29 mouse cellular contexts compared by ENCODE assay signal in genomic region chr16:32441432-32441831, GRCm38 (mm10). TPM values are rescaled to one million over a fixed set of nuclear protein-coding genes. Genes with fewer than 3 reads are reported as not detected.
"Had no signal": no experiment of that assay in that cellular context is flagged by ENCODE, and none has a peak within 500 bp of the region (broad histone marks: within the 10 kb centered on the region; RNA-seq: fewer than 3 reads in every experiment).

No protein-coding gene starts in this region.

- H3K9ac ChIP-seq: kidney, embryonic 15.5 days; limb, embryonic 12.5 days; limb, embryonic 15.5 days; lung, embryonic 15.5 days; midbrain, embryonic 13.5 days; neural tube, embryonic 13.5 days had no signal

- H3K4me2 ChIP-seq: kidney, embryonic 15.5 days; limb, embryonic 12.5 days; limb, embryonic 15.5 days; lung, embryonic 15.5 days; midbrain, embryonic 13.5 days; neural tube, embryonic 13.5 days had no signal

- ATAC-seq: midbrain, embryonic 13.5 days; midbrain, embryonic 16.5 days had no signal

- DNase-seq: kidney, adult 8-10 months; kidney, postnatal 10 days; kidney, postnatal 36 days; left cerebral cortex, postnatal 4 days; lung, adult 18-20 months; lung, postnatal 10 days; lung, postnatal 36 days; thymus, adult 18-20 months; thymus, postnatal 36 days had no signal

- H3K4me1 ChIP-seq: kidney, embryonic 15.5 days; limb, embryonic 15.5 days; lung, embryonic 15.5 days; midbrain, embryonic 10.5 days; midbrain, embryonic 13.5 days; neural tube, embryonic 13.5 days had no signal

- H3K36me3 ChIP-seq: lung, embryonic 15.5 days; midbrain, embryonic 13.5 days had no signal

- H3K27me3 ChIP-seq: kidney, embryonic 15.5 days; limb, embryonic 12.5 days; limb, embryonic 15.5 days; lung, embryonic 15.5 days; megakaryocyte, embryonic 14.5 days; midbrain, embryonic 13.5 days; neural tube, embryonic 13.5 days had no signal

- H3K4me3 ChIP-seq: kidney, embryonic 15.5 days; limb, embryonic 12.5 days; limb, embryonic 15.5 days; lung, embryonic 15.5 days; megakaryocyte, embryonic 14.5 days; midbrain, embryonic 10.5 days; midbrain, embryonic 13.5 days; myocyte; neural tube, embryonic 13.5 days had no signal

- H3K9me3 ChIP-seq: kidney, embryonic 15.5 days; limb, embryonic 12.5 days; limb, embryonic 15.5 days; lung, embryonic 15.5 days; megakaryocyte, embryonic 14.5 days; midbrain, embryonic 10.5 days; midbrain, embryonic 13.5 days; neural tube, embryonic 13.5 days had no signal

- H3K27ac ChIP-seq: kidney, embryonic 15.5 days; limb, embryonic 12.5 days; limb, embryonic 15.5 days; lung, embryonic 15.5 days; midbrain, embryonic 10.5 days; midbrain, embryonic 13.5 days; neural tube, embryonic 13.5 days had no signal

RNA-seq across cellular contexts. Expression of gene Tm4sf19, which starts 41.1 kb away (rescaled TPM):
- total RNA-seq: layer of hippocampus, adult 8-10 months; layer of hippocampus, postnatal 14 days; left cerebral cortex, postnatal 14 days; left cerebral cortex, postnatal 4 days; monocyte, adult 5-6 weeks; neutrophil, adult 5-6 weeks had no signal
- polyA plus RNA-seq: intestine, embryonic 14.5 days; kidney, embryonic 15.5 days; limb, embryonic 12.5 days; lung, embryonic 15.5 days; midbrain, embryonic 10.5 days; midbrain, embryonic 13.5 days; midbrain, embryonic 16.5 days; neural tube, embryonic 13.5 days; stomach, embryonic 16.5 days had no signal

RNA-seq across cellular contexts. Expression of gene Slc51a, which starts 46.2 kb away (rescaled TPM):
- total RNA-seq: layer of hippocampus, adult 8-10 months; layer of hippocampus, postnatal 14 days; left cerebral cortex, adult 8-10 months; left cerebral cortex, postnatal 14 days; left cerebral cortex, postnatal 4 days; neutrophil, adult 5-6 weeks had no signal
- polyA plus RNA-seq: neural tube, embryonic 13.5 days; spleen, adult 2 months; urinary bladder, adult 2 months had no signal

RNA-seq across cellular contexts. Expression of gene Zdhhc19, which starts 54.6 kb away (rescaled TPM):
- total RNA-seq: layer of hippocampus, postnatal 14 days; left cerebral cortex, adult 8-10 months; left cerebral cortex, postnatal 14 days; left cerebral cortex, postnatal 4 days; monocyte, adult 5-6 weeks; neutrophil, adult 5-6 weeks had no signal
- polyA plus RNA-seq: kidney, embryonic 15.5 days; limb, embryonic 12.5 days; limb, embryonic 15.5 days; lung, embryonic 15.5 days; midbrain, embryonic 10.5 days; midbrain, embryonic 13.5 days; myocyte; neural tube, embryonic 13.5 days; spleen, adult 2 months; urinary bladder, adult 2 months had no signal
